Mouse (Mus musculus) embryo, embryonic 10.5 days (tissue): Measurements from ENCODE around the gene Zic4.
A peak's percentile ranks its signal among the peaks of the same experiment; 100 is the strongest.

ENCODE experiments used
- DNase-seq: peaks from one replicate; pipeline ENCODE4 v3.0.0-alpha.2; 2015; ENCODE audit warnings: low spot score

Zic4 gene

GRCm38 (mm10) chr9:91379781-91380457 lies 17.7 kb downstream of the Zic4 start:
- peak; percentile 54 for DNase-seq

- DNase-seq, result peak; percentile 78
Measured at GRCm38 (mm10) chr9:91380458-91380914, 18.3 kb downstream of the Zic4 start.

GRCm38 (mm10) chr9:91381284-91382110 lies 19.3 kb downstream of the Zic4 start:
- DNase-seq, result peak; percentile 73

GRCm38 (mm10) chr9:91382111-91382379 lies 19.8 kb downstream of the Zic4 start:
- DNase-seq, result no peak

GRCm38 (mm10) chr9:91382471-91383255 lies 20.4 kb downstream of the Zic4 start:
- DNase-seq, result peak; percentile 59

GRCm38 (mm10) chr9:91383441-91384135 lies 21.4 kb downstream of the Zic4 start:
- peak; percentile 71 for DNase-seq

GRCm38 (mm10) chr9:91384136-91384500 lies 21.9 kb downstream of the Zic4 start:
- peak; percentile 71 for DNase-seq

- DNase-seq, result peak; percentile 59
Measured at GRCm38 (mm10) chr9:91384693-91385560, 22.7 kb downstream of the Zic4 start.

- DNase-seq, result peak; percentile 53
Measured at GRCm38 (mm10) chr9:91385561-91386430, 23.6 kb downstream of the Zic4 start.

GRCm38 (mm10) chr9:91386502-91386890 lies 24.3 kb downstream of the Zic4 start:
- DNase-seq, result peak; percentile 78

GRCm38 (mm10) chr9:91386891-91387739 lies 24.9 kb downstream of the Zic4 start:
- peak; percentile 83 for DNase-seq

- DNase-seq, result peak; percentile 80
Measured at GRCm38 (mm10) chr9:91387740-91388080, 25.5 kb downstream of the Zic4 start.

GRCm38 (mm10) chr9:91388173-91388572 lies 26.0 kb downstream of the Zic4 start:
- no peak for DNase-seq

GRCm38 (mm10) chr9:91393376-91394068 lies 31.3 kb downstream of the Zic4 start:
- DNase-seq, result peak; percentile 56

- DNase-seq, result peak; percentile 51
Measured at GRCm38 (mm10) chr9:91394211-91394646, 32.0 kb downstream of the Zic4 start.

- DNase-seq, result no peak
Measured at GRCm38 (mm10) chr9:91395066-91395772, 33.0 kb downstream of the Zic4 start.

GRCm38 (mm10) chr9:91399976-91400375 lies 37.8 kb downstream of the Zic4 start:
- no peak for DNase-seq
